Mouse (Mus musculus) left cerebral cortex, postnatal 14 days (tissue): ENCODE results near the gene Pcgf1. TPM values are rescaled to one million over a fixed set of nuclear protein-coding genes. Genes with fewer than 3 reads are reported as not detected.
A peak's percentile ranks its signal among the peaks of the same experiment; 100 is the strongest.

Experiments
- DNase-seq, 2 experiments: peaks; one replicate each; pipeline ENCODE4 v3.0.0; 2021 to 2022; ENCODE audit warnings: low spot score in 2 of 2, mixed read lengths in 1 of 2
- intact Hi-C: fragments of 180-260 bp; cut with DNase I; formaldehyde crosslinking; loops from one replicate; pipeline ENCODE4 v1.15.1; 2025
- long read RNA-seq, 2 experiments: library from polyadenylated mRNA; stranded (forward); transcript quantifications; one replicate each; pipeline ENCODE4 v2.0.0; 2021
- total RNA-seq, 2 experiments: library from RNA; stranded (reverse); gene quantifications; 2 replicates each; pipeline ENCODE4 v1.2.3; 2021

Gene Pcgf1
- total RNA-seq, result 10 to 100 TPM; 21.9 to 24.3 TPM
- long read RNA-seq, experiment 1, transcript Pcgf1-202 (9 exons, 918 nt), result major isoform, 11 of 14 reads
- long read RNA-seq, experiment 1, partial matches to known transcripts, result 1 of 14 reads
- long read RNA-seq, experiment 1, other reads (novel, unspliced or antisense), result 2 of 14 reads
- long read RNA-seq, experiment 2, partial matches to known transcripts, result 2 of 7 reads
- long read RNA-seq, experiment 2, other reads (novel, unspliced or antisense), result 2 of 7 reads

GRCm38 (mm10) chr6:83077630-83078323 is at the start of gene Pcgf1:
Gene Pcgf1, plus strand, starts transcription at chr6:83077869.
- intact Hi-C loops, result loop anchor here (5.0 kb wide), 1 partner anchor 80 kb away; no protein-coding TSS in a partner anchor
- DNase-seq, result peak in 1 of 2 experiments; percentile 35

GRCm38 (mm10) chr6:83029777-83030176 is 47.9 kb upstream of the Pcgf1 start:
- DNase-seq, result no peak
- intact Hi-C loops, result no loop called here

- intact Hi-C loops, result no loop called here
- DNase-seq, result no peak
Observed at GRCm38 (mm10) chr6:83031111-83031510, 46.6 kb upstream of the Pcgf1 start.

- intact Hi-C loops, result no loop called here
- DNase-seq, result no peak
Observed at GRCm38 (mm10) chr6:83031921-83032590, 45.6 kb upstream of the Pcgf1 start.

- no peak for DNase-seq
- intact Hi-C loops, result no loop called here
Observed at GRCm38 (mm10) chr6:83032769-83033191, 44.9 kb upstream of the Pcgf1 start.

GRCm38 (mm10) chr6:83033249-83034185 is 44.2 kb upstream of the Pcgf1 start, which contains the start of the genes Dok1 and Loxl3:
Gene Dok1, minus strand, starts transcription at chr6:83033471.
Gene Loxl3, plus strand, starts transcription at chr6:83034173.
- DNase-seq, result peak in 1 of 2 experiments; percentile 39

GRCm38 (mm10) chr6:83034463-83035055 is 43.1 kb upstream of the Pcgf1 start:
- DNase-seq, result no peak
- intact Hi-C loops, result no loop called here

More at GRCm38 (mm10) chr6:83033249-83034185, 44.2 kb upstream of the Pcgf1 start, which contains the start of the genes Dok1 and Loxl3:
- intact Hi-C loops, result no loop called here

- intact Hi-C loops, result no loop called here
- DNase-seq, result no peak
Observed at GRCm38 (mm10) chr6:83037188-83037587, 40.5 kb upstream of the Pcgf1 start.

- peak; percentile 82 to 86 for DNase-seq
- intact Hi-C loops, result no loop called here
Observed at GRCm38 (mm10) chr6:83038496-83039012, 39.1 kb upstream of the Pcgf1 start.

- no peak for DNase-seq
- intact Hi-C loops, result no loop called here
Observed at GRCm38 (mm10) chr6:83040601-83041000, 37.1 kb upstream of the Pcgf1 start.

- intact Hi-C loops, result no loop called here
- DNase-seq, result no peak
Observed at GRCm38 (mm10) chr6:83043561-83043960, 34.1 kb upstream of the Pcgf1 start.

GRCm38 (mm10) chr6:83043993-83044392 is 33.7 kb upstream of the Pcgf1 start:
- intact Hi-C loops, result no loop called here
- no peak for DNase-seq

GRCm38 (mm10) chr6:83044742-83045141 is 32.9 kb upstream of the Pcgf1 start:
- intact Hi-C loops, result no loop called here
- DNase-seq, result no peak

GRCm38 (mm10) chr6:83049367-83049766 is 28.3 kb upstream of the Pcgf1 start:
- intact Hi-C loops, result no loop called here
- no peak for DNase-seq

GRCm38 (mm10) chr6:83053136-83053960 is 24.3 kb upstream of the Pcgf1 start:
- intact Hi-C loops, result no loop called here
- peak; percentile 43 to 62 for DNase-seq

GRCm38 (mm10) chr6:83054074-83054851 is 23.4 kb upstream of the Pcgf1 start, which contains the start of gene Aup1:
Gene Aup1, plus strand, starts transcription at chr6:83054521.
- intact Hi-C loops, result loop anchor here (1.0 kb wide), 2 partner anchors 47 to 58 kb away; partner anchors contain the start of genes Ccdc142 and Gm42688
- DNase-seq, result peak; percentile 98 to 99
